Mouse (Mus musculus) kidney, adult 18-20 months (tissue): ENCODE measurements around the gene Zfp865.
"Not testable (repeated sequence)": the region's sequence is repeated elsewhere in the genome, so short reads cannot be mapped to it uniquely, and the experiment has no call there.

ENCODE experiments used
- DNase-seq: peaks from one replicate; pipeline ENCODE4 v3.0.0; 2021

The Zfp865 gene

DNA sequence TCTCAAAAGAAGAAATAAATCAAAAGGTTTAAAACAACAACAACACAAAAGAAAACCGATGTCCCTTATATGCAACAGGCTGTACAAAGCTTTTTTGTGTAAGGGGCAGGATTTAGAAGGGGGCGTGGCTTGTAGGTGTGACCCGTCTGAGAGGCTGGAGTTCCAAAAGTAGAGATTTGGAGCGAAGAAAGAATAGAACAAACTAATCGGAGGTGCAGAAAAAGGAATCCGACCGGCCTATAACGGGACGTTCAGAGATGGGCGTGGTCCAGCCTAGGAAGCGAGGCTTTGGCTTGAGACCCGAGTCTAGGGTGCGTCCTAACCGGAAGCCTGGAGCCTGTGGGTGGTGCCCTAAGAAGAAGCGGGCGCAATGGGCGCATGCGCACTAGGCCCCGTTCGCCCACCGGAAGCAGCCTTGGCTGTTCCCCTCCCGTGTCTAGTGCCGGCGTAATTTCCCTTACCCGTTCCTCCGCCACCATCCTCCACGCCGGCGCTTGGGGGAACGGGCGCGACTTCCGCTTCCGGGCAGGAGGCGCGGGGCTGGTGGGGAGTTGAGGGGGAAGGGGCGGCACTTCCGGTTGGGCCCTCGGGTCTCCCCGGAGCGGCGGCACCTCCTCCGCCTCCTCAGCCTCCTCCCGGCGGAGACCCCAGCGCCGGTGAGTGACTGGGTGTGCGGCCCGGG, at the start of gene Zfp865, which contains the start of gene Ccdc106:
TSS of gene Zfp865 (plus strand) at position 377 of the 682 bp plus-strand sequence.
TSS of gene Ccdc106 (plus strand) at position 554 of the 682 bp plus-strand sequence.
- peak; percentile 99 for DNase-seq

GRCm38 (mm10) chr7:4971068-4971467, 49.1 kb upstream of the Zfp865 start, which contains the start of gene Sbk3:
Gene Sbk3 (minus strand): TSS chr7:4971168.
- no peak for DNase-seq

- no peak for DNase-seq
These were observed 48.5 kb upstream of the Zfp865 start for GRCm38 (mm10) chr7:4971710-4972109.

DNA sequence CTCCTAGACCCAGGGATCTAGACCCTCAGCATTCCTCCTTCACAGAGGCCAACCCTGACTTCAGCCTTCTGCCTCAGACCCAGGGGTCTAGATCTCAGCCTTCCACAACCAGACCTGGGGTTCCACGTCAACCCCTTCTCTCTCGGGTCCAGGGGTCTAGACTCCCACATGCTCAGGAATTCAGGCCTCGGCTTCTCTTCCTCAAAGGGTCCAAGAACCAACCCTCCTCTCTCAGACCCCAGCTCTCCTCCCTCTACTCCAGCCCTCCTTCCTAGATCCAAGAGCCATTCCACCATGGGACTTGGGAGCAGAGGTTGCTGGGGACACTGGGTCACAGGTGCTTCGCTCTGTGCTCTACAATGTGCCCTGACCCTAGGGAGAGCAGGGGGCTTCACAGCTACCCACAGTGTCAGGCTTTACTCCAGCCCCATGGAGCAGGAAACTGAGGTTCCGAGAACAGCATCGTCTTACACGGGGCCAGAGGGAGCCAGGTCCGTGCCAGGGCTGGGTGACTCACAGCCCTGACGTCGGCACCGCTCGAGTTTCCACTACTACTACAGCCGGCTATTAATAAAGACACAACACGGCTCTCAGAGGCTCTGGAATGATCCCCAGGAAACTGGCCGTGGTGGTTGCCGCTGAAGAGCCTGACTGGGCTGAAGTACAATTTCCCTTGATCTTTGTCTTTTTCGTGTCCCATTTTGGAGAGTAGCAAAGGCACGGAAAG, 47.7 kb upstream of the Zfp865 start:
- DNase-seq = no peak

- DNase-seq = no peak
These were observed 44.7 kb upstream of the Zfp865 start for GRCm38 (mm10) chr7:4975455-4975854.

- no peak for DNase-seq
These were observed 43.3 kb upstream of the Zfp865 start for GRCm38 (mm10) chr7:4976832-4977231.

DNA sequence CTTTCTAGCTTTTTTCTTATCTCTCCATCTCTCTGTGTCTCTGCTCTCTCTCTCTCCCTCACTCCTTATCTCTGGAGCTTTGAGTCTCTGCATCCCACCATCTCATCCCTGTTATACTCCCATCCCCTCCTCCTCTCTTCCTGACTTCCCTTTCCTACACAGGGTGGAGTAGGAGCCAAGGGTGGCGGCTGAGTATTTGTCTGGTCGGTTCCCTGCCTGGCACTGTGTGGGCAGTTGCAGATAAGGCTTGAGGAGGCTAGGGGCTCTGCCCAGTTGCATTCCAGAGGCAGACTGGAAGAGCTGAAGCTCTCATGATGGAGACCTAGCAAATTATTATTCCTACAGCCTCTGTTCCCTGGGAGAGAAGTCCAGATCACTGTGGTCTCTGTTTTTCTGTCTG, 31.9 kb upstream of the Zfp865 start:
- no peak for DNase-seq

GRCm38 (mm10) chr7:4993347-4993998, 26.7 kb upstream of the Zfp865 start:
- no peak for DNase-seq

DNA sequence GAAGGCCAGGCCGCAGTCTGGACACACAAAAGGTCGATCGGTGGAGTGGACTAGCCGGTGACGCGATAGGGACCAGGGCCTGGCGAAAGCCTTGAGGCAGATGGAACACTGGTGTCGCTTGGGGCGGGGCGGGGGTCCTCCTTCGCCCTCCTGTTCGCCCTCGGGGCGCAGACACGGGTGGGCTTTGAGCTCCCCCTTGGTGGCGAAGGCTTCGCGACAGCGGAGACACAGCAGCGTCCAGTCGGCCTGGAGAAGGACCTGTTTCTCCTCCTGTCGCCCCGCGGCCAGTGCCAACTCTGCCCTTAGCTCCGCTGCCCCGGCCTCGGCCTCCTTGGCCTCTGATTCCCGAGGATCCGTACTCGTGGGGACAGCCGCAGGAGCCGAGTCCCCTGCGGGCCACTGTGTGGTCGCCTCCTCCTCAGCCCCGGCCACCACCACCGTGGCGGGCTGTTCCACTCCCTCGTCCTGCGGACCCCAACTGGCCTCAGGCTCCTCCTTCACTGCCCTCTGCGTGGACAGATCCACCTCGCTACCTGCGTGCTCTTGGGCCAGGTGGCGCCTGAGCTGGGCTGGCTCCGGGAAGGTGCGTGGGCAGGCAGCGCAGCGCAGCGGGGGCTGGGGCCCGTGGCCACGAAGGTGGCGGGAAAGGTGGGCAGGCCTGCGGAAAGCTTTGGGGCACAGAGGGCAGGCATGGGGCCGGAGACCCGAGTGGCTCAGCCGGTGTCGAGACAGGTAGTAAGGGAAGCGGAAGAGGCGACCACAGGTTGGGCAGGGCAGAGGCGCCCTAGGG, 26.0 kb upstream of the Zfp865 start:
- no peak for DNase-seq

DNA sequence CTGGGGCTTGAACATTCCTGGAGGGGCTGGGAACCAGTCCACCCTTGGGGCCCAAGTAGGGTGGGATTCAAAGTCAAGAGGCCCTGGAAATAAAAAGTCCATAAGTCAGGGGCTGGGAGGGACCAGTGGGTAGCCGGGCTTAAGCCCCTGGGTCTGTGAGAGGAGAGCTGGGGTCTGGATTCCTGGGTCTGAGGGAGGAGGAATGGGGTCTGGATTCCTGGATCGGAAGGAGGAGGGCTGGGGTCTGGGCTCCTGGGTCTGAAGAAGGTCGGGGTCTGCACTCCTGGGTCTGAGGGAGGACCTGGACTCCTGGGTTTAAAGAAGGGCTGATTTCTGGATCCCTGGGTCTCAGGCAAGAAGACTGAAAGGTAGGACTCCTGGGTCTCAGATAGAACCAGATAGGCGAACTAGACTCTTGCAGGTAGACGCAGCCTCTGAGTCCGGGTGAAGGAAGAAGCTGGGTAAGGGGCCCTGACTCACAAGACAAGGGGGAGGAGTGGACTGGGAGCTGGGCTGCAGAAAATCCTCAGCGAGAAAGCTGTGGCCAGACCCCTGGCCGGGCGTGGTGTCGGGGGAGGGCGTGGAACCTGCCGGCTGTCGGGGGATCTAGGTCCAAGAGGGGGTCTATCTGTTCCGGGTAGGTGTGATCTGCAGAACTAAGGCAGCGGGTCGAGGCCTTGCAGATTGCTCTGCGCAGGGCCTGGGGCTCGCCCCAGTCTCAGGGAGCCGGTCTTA, 24.7 kb upstream of the Zfp865 start:
- DNase-seq = no peak

- peak; percentile 89 for DNase-seq
These were observed 23.9 kb upstream of the Zfp865 start, which contains the start of gene Zfp579 for GRCm38 (mm10) chr7:4996003-4996895. Gene Zfp579 (minus strand): TSS chr7:4996158.

GRCm38 (mm10) chr7:4996934-4997333, 23.2 kb upstream of the Zfp865 start:
- DNase-seq = no peak

- peak; percentile 37 for DNase-seq
These were observed 20.3 kb upstream of the Zfp865 start for GRCm38 (mm10) chr7:4999876-5000275.

DNA sequence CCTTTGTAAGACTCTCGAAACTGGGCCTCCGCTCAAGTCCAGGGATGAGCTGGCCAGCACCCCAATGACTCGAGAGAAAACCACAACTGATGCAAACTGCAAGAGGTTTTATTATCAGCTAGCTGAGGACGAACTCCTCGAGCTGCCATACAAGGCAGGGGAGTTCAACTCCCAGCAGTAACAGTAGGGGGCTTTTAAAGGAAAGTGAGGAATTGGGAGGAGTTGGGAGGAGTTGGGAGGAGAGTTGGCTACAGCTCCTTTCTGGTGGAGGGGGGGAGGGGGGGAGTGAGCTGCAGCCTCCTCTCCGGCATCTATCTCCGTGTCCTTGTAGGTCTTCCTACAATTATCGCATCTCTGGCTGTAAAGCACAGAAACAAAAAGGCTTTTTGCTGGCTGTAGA, 17.3 kb upstream of the Zfp865 start:
- DNase-seq = not testable (repeated sequence)

DNA sequence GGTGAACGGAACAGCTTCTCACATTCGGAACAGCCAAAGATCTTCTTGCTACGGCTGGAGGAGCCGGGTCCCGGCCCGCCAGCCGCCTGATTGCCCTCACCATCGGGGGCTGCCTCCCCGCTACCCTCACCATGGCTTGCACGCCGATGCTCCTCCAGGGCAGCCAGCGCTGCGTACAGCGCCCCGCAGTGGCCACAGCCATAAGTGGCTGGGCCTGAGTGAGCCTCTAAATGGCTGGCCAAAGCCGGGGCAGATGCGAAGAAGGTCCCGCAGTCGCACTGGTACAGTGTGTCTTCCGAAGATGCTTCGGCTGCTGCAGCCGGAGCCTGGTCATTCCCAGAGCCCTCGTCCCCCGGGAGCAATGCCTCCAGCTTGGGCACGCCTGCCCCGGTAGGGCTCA, 11.9 kb upstream of the Zfp865 start:
- DNase-seq = no peak

- no peak for DNase-seq
These were observed 7.3 kb upstream of the Zfp865 start for GRCm38 (mm10) chr7:5012681-5013513.

- DNase-seq = peak; percentile 99
These were observed 5.7 kb upstream of the Zfp865 start, which contains the start of the genes Zfp524 and Fiz1 for GRCm38 (mm10) chr7:5014251-5015117. Gene Zfp524 (plus strand): TSS chr7:5014415. Gene Fiz1 (minus strand): TSS chr7:5014697.

GRCm38 (mm10) chr7:5015118-5016001, 4.8 kb upstream of the Zfp865 start, which contains the start of gene Gm44973:
Gene Gm44973 (plus strand): TSS chr7:5015496.
- DNase-seq = peak; percentile 95
